Mouse (Mus musculus): ENCODE data around the gene Thpo. TPM values are rescaled to one million over a fixed set of nuclear protein-coding genes. Genes with fewer than 3 reads are reported as not detected.

The Thpo gene
- total RNA-seq (2023), result not detected

GRCm38 (mm10) chr16:20733731-20734730, at the start of gene Thpo:
TSS of gene Thpo (minus strand) at chr16:20734511.

DNA sequence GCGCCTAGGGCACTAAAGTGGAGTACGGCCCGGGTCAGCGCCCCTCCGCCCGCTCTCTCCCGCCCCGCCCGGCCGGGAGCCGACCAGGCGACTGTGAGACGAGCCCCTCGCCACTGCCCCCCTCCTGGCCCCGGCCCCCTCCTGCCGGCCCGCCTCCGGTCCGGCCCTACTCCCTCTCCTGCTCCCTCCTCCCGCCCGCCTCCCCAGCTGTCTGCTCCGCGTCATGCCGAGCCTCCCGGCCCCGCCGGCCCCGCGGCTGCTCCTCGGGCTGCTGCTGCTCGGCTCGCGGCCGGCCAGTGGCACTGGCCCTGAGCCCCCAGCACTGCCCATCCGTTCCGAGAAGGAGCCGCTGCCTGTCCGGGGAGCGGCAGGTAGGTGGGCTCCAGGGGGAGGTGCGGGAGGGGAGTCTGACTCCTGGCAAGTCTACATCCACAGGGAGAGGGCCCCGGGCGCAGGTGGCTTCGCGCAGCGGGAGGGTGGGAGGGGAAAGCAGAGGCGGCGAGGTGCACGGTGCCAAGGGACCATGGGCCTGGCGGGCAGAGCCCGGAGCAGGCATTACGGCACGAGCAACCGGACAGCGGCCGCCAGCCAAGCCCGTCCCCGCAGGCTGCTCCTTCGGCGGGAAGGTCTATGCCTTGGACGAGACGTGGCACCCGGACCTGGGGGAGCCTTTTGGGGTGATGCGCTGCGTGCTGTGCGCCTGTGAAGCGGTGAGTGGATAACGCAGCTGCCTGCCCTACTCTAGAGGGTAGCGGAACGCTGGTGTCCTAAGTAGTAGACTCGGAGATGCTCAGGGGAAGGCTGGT, 1.2 kb downstream of the Thpo start, which contains the start of gene Chrd:
Gene Chrd, plus strand, starts transcription at position 203 of the 806 bp plus-strand sequence.

DNA sequence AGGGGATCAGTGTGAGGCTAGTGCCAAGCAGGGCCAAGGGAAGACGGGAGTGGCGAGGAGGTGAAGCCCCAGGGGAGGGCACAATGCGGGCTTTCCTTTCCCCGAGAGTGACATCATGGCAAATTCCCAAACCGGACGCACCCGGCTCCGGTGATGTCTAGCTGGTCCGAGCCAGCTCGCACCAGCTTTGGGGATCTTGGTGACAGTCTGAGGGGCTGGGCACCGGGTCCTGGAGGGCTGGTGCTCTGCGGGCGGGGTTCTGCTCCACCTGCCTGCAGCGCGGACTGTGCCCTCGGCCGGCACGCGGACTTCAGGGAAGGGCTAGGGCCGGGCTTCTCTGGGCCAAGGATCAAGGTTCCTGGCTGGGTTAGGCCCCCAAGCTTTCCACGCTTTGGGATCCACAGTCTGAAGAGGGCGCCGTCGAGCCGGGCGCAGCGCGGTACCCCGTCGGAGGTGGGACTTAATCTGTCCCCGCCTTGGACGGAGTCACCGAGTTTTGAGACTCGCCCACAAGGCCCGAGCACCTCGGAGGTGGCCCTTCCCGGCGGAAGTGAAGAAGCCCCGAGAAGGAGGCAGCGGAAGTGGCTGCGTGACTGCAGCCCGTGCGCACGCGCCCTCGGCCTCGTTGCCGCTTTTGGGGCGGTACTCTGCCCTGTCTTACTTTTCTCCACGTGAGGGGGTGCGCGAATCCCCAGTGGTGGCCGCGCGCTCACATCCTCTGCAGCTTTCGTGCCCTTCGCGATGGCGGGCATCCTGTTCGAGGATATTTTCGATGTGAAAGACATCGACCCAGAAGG, 16.9 kb downstream of the Thpo start, which contains the start of the genes Polr2h and Clcn2:
Gene Polr2h, plus strand, starts transcription at position 485 of the 797 bp plus-strand sequence.
Gene Clcn2, minus strand, starts transcription at position 566 of the 797 bp plus-strand sequence.

DNA sequence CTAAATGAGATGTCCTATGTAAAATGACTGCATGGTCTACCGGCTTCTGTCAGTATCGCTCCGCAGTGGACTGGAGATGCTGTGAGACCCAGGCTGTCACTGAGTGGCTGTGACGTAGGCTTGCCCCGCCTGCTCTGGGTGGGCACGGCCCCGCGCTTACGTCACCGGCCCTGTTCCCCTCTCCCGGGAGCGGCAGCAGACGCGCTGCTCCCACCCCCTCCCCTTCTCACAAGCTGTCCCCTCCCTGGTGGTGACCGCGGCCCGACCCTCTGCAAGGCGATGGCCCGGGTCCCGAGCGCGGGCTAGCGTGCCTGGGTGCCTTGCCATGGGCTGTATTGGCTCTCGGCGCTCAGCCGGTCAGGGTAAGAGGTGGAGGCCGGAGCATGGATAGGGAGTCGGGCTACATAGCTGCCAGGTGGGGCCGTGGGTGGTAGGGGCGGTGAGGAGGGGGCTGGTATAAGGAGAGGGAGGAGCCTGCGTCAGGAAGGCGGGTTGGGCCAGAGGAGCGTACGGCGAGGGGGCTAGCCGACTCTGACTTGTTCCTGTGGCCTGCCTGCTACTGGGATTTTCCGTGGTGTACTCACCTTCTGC, 41.1 kb downstream of the Thpo start, which contains the start of gene Fam131a:
Gene Fam131a, plus strand, starts transcription at position 131 of the 591 bp plus-strand sequence.

Other genes starting within 250 kb of the Thpo start
- 42.3 TPM for gene Eif2b5, start 235.7 kb downstream of the Thpo start, total RNA-seq (2023)
- 33.0 TPM for gene Dvl3, start 217.5 kb downstream of the Thpo start, total RNA-seq (2023)
- gene Ap2m1, start 199.0 kb downstream of the Thpo start, total RNA-seq (2023), result 157 TPM
- gene Abcf3, start 185.9 kb downstream of the Thpo start, total RNA-seq (2023), result 106 TPM
- not detected for gene Vwa5b2, start 145.0 kb downstream of the Thpo start, total RNA-seq (2023)
- gene Eef1akmt4, start 122.9 kb downstream of the Thpo start, total RNA-seq (2023), result 3.8 TPM
- gene Gm49333, start 122.9 kb downstream of the Thpo start, total RNA-seq (2023), result not detected
- gene Alg3, start 122.8 kb downstream of the Thpo start, total RNA-seq (2023), result 9.2 TPM
- gene Camk2n2, start 113.2 kb downstream of the Thpo start, total RNA-seq (2023), result 0.44 TPM
- not detected for gene Ece2, start 104.7 kb downstream of the Thpo start, total RNA-seq (2023)
- 108 TPM for gene Psmd2, start 82.9 kb downstream of the Thpo start, total RNA-seq (2023)
- 295 TPM for gene Eif4g1, start 66.2 kb downstream of the Thpo start, total RNA-seq (2023)
- gene Fam131a, start 41.3 kb downstream of the Thpo start, total RNA-seq (2023), result 1.1 TPM
- gene Polr2h, start 16.8 kb downstream of the Thpo start, total RNA-seq (2023), result 20.8 TPM
- 5.5 TPM for gene Clcn2, start 16.8 kb downstream of the Thpo start, total RNA-seq (2023)
- not detected for gene Chrd, start 1.4 kb downstream of the Thpo start, total RNA-seq (2023)